Mouse (Mus musculus) megakaryocyte, adult 5-6 weeks (primary cell): ENCODE measurements around the gene Gm17268. TPM values are rescaled to one million over a fixed set of nuclear protein-coding genes. Genes with fewer than 3 reads are reported as not detected.

ENCODE experiments used
- ATAC-seq: 2 replicates; pipeline ENCODE4 v1.8.0; 2016; ENCODE audit warnings: mild to moderate bottlenecking, inconsistent platforms; ENCODE audit not compliant: poor library complexity, severe bottlenecking
- total RNA-seq, 2 experiments: library from RNA; stranded (forward) in 1 of 2; stranded (reverse) in 1 of 2; fragments of 153-499, 151-499 nt in 1 of 2; fragments of 221-1000, 200-1000 nt in 1 of 2; gene quantifications; 2 replicates each; pipeline versions ENCODE4 v1.2.3 to v1.2.4; 2015 to 2017

Gm17268 gene
- total RNA-seq, 2 experiments from 2014 or later, result not detected

- no peak for ATAC-seq
These were observed 56.2 kb downstream of the Gm17268 start for GRCm38 (mm10) chr11:81982191-81982590.

Other genes with a start within 250 kb of the Gm17268 start
- gene 5530401A14Rik, start 177.9 kb downstream of the Gm17268 start, total RNA-seq (2015), result not detected in 2 replicates
- not detected in 2 replicates for gene 5530401A14Rik, start 177.9 kb downstream of the Gm17268 start, total RNA-seq (2017)
- gene Asic2, start 70.1 kb downstream of the Gm17268 start, total RNA-seq (2015), result not detected in 2 replicates
- gene Asic2, start 70.1 kb downstream of the Gm17268 start, total RNA-seq (2017), result not detected in 2 replicates
- 45.4 and 58.9 TPM in 2 replicates for gene Ccl2, start 3.0 kb downstream of the Gm17268 start, total RNA-seq (2015)
- gene Ccl2, start 3.0 kb downstream of the Gm17268 start, total RNA-seq (2017), result 26.0 and 31.5 TPM in 2 replicates
- gene Ccl7, start 7.2 kb upstream of the Gm17268 start, total RNA-seq (2015), result 0.74 TPM in 1 of 2 replicates, not detected in the other
- gene Ccl7, start 7.2 kb upstream of the Gm17268 start, total RNA-seq (2017), result not detected in 2 replicates
- gene Ccl11, start 19.3 kb upstream of the Gm17268 start, total RNA-seq (2015), result not detected in 2 replicates
- gene Ccl11, start 19.3 kb upstream of the Gm17268 start, total RNA-seq (2017), result not detected in 2 replicates
- not detected in 2 replicates for gene Ccl12, start 63.3 kb upstream of the Gm17268 start, total RNA-seq (2015)
- not detected in 2 replicates for gene Ccl12, start 63.3 kb upstream of the Gm17268 start, total RNA-seq (2017)
- 0.50 TPM in 1 of 2 replicates, not detected in the other for gene Ccl8, start 76.6 kb upstream of the Gm17268 start, total RNA-seq (2015)
- gene Ccl8, start 76.6 kb upstream of the Gm17268 start, total RNA-seq (2017), result not detected in 2 replicates